Mouse (Mus musculus): ENCODE data around the gene Cd24a.

The Cd24a gene

GRCm38 (mm10) chr10:43577997-43578331 lies at the start of gene Cd24a:
Gene Cd24a (plus strand): TSS chr10:43578284.
- ChIA-PET CTCF (interaction anchor here in 1 of 4 experiments (1.5 kb wide), 1 partner anchor 164 kb away, joined by 4 read pairs; no protein-coding TSS in a partner anchor), POLR2A (interaction anchor here in 2 of 4 experiments (0.5 to 4.2 kb wide), 13 partner anchors 9 to 691 kb away, joined by 3 to 58 read pairs (median 4); no protein-coding TSS in a partner anchor)

GRCm38 (mm10) chr10:43534382-43534781 lies 43.7 kb upstream of the Cd24a start:
- ChIA-PET CTCF (no interaction called here), POLR2A (interaction anchor here in 1 of 4 experiments (2.2 kb wide), 1 partner anchor 23 kb away, joined by 6 read pairs; no protein-coding TSS in a partner anchor)

- ChIA-PET CTCF (no interaction called here), POLR2A (interaction anchor here in 2 of 4 experiments (1.6 to 4.0 kb wide), 3 partner anchors 11 to 34 kb away, joined by 3 to 28 read pairs (median 14); no protein-coding TSS in a partner anchor)
Measured at GRCm38 (mm10) chr10:43537652-43538051, 40.4 kb upstream of the Cd24a start.

GRCm38 (mm10) chr10:43538831-43539230 lies 39.3 kb upstream of the Cd24a start:
- POLR2A ChIA-PET, result interaction anchor here in 3 of 4 experiments (0.8 to 4.0 kb wide), 11 partner anchors 11 to 72 kb away, joined by 3 to 28 read pairs (median 4); partner anchors contain the start of gene Bend3 (in 1 of the 3)
- CTCF ChIA-PET, result interaction anchor here in 1 of 4 experiments (1.7 kb wide), 1 partner anchor 11 kb away, joined by 10 read pairs; no protein-coding TSS in a partner anchor

- CTCF ChIA-PET, result interaction anchor here (0.6 to 1.8 kb wide), 12 partner anchors 11 to 567 kb away, joined by 3 to 11 read pairs (median 4); no protein-coding TSS in a partner anchor
Measured at GRCm38 (mm10) chr10:43539746-43540310, 38.3 kb upstream of the Cd24a start.

GRCm38 (mm10) chr10:43540442-43541152 lies 37.5 kb upstream of the Cd24a start, which contains the start of gene 1700021F05Rik:
Gene 1700021F05Rik (minus strand): TSS chr10:43540994.
- CTCF ChIA-PET, result interaction anchor here (0.6 to 1.8 kb wide), 25 partner anchors 9 to 900 kb away, joined by 3 to 11 read pairs (median 4); no protein-coding TSS in a partner anchor
- POLR2A ChIA-PET, result interaction anchor here (0.6 to 4.0 kb wide), 32 partner anchors 8 to 532 kb away, joined by 3 to 28 read pairs (median 4); partner anchors contain the start of genes Bend3 (in 2 of the 4) and Pdss2 (in 1 of the 4)

More at GRCm38 (mm10) chr10:43539746-43540310, 38.3 kb upstream of the Cd24a start:
- POLR2A ChIA-PET, result interaction anchor here (0.5 to 4.0 kb wide), 24 partner anchors 10 to 532 kb away, joined by 3 to 28 read pairs (median 5); partner anchors contain the start of genes Bend3 (in 2 of the 4) and Pdss2 (in 1 of the 4)

- ChIA-PET CTCF (interaction anchor here in 3 of 4 experiments (0.6 to 1.8 kb wide), 17 partner anchors 8 to 899 kb away, joined by 3 to 11 read pairs (median 5); no protein-coding TSS in a partner anchor), POLR2A (interaction anchor here (0.6 to 4.0 kb wide), 20 partner anchors 9 to 311 kb away, joined by 3 to 28 read pairs (median 4); partner anchors contain the start of gene Bend3 (in 2 of the 4))
Measured at GRCm38 (mm10) chr10:43541153-43541544, 36.9 kb upstream of the Cd24a start.

- CTCF ChIA-PET, result interaction anchor here in 1 of 4 experiments (1.0 kb wide), 1 partner anchor 8 kb away, joined by 3 read pairs; the partner anchor contains the start of gene 1700021F05Rik
Measured at GRCm38 (mm10) chr10:43549411-43549810, 28.7 kb upstream of the Cd24a start.

GRCm38 (mm10) chr10:43550923-43551322 lies 27.2 kb upstream of the Cd24a start:
- ChIA-PET CTCF (interaction anchor here in 1 of 4 experiments (0.6 to 1.4 kb wide), 3 partner anchors 9 to 47 kb away, joined by 3 to 5 read pairs (median 3); no protein-coding TSS in a partner anchor), POLR2A (interaction anchor here in 3 of 4 experiments (0.9 to 1.5 kb wide), 5 partner anchors 9 to 396 kb away, joined by 3 read pairs; no protein-coding TSS in a partner anchor)

More at GRCm38 (mm10) chr10:43549411-43549810, 28.7 kb upstream of the Cd24a start:
- POLR2A ChIA-PET, result interaction anchor here in 1 of 4 experiments (1.4 kb wide), 1 partner anchor 72 kb away, joined by 3 read pairs; no protein-coding TSS in a partner anchor

GRCm38 (mm10) chr10:43551388-43551787 lies 26.7 kb upstream of the Cd24a start:
- ChIA-PET POLR2A (interaction anchor here in 3 of 4 experiments (0.9 to 1.5 kb wide), 5 partner anchors 9 to 396 kb away, joined by 3 read pairs; no protein-coding TSS in a partner anchor), CTCF (interaction anchor here in 1 of 4 experiments (0.6 to 1.4 kb wide), 3 partner anchors 10 to 47 kb away, joined by 3 to 5 read pairs (median 3); no protein-coding TSS in a partner anchor)

- CTCF ChIA-PET, result no interaction called here
- POLR2A ChIA-PET, result no interaction called here
Measured at GRCm38 (mm10) chr10:43557630-43558165, 20.4 kb upstream of the Cd24a start.

GRCm38 (mm10) chr10:43559313-43559712 lies 18.8 kb upstream of the Cd24a start:
- ChIA-PET POLR2A (interaction anchor here in 2 of 4 experiments (0.5 to 0.8 kb wide), 2 partner anchors 22 to 1084 kb away, joined by 3 read pairs; no protein-coding TSS in a partner anchor), CTCF (interaction anchor here in 1 of 4 experiments (0.6 to 1.1 kb wide), 2 partner anchors 13 to 107 kb away, joined by 3 to 4 read pairs; no protein-coding TSS in a partner anchor)

GRCm38 (mm10) chr10:43560765-43561164 lies 17.3 kb upstream of the Cd24a start:
- CTCF ChIA-PET, result no interaction called here
- POLR2A ChIA-PET, result no interaction called here

GRCm38 (mm10) chr10:43561311-43561710 lies 16.8 kb upstream of the Cd24a start:
- CTCF ChIA-PET, result no interaction called here
- POLR2A ChIA-PET, result interaction anchor here in 1 of 4 experiments (0.6 kb wide), 2 partner anchors 241 to 524 kb away, joined by 3 read pairs; no protein-coding TSS in a partner anchor

- ChIA-PET POLR2A (interaction anchor here in 2 of 4 experiments (0.9 to 1.2 kb wide), 2 partner anchors 168 to 318 kb away, joined by 3 to 4 read pairs; no protein-coding TSS in a partner anchor), CTCF (interaction anchor here (0.6 to 2.7 kb wide), 9 partner anchors 9 to 475 kb away, joined by 3 to 8 read pairs (median 4); no protein-coding TSS in a partner anchor)
Measured at GRCm38 (mm10) chr10:43574352-43574751, 3.7 kb upstream of the Cd24a start.

- CTCF ChIA-PET, result interaction anchor here (0.6 to 2.7 kb wide), 12 partner anchors 10 to 475 kb away, joined by 3 to 8 read pairs (median 4); no protein-coding TSS in a partner anchor
- POLR2A ChIA-PET, result interaction anchor here in 3 of 4 experiments (0.6 to 1.2 kb wide), 3 partner anchors 35 to 317 kb away, joined by 3 to 5 read pairs (median 4); no protein-coding TSS in a partner anchor
Measured at GRCm38 (mm10) chr10:43574956-43575355, 3.1 kb upstream of the Cd24a start.

GRCm38 (mm10) chr10:43577299-43577996 lies 636 bp upstream of the Cd24a start:
- CTCF ChIA-PET, result interaction anchor here in 2 of 4 experiments (0.6 to 1.5 kb wide), 4 partner anchors 59 to 293 kb away, joined by 3 to 4 read pairs (median 4); no protein-coding TSS in a partner anchor
- POLR2A ChIA-PET, result interaction anchor here (0.7 to 4.2 kb wide), 12 partner anchors 8 to 601 kb away, joined by 3 to 58 read pairs (median 4); no protein-coding TSS in a partner anchor
